Mouse (Mus musculus): ENCODE results near the gene Tunar.

GRCm38 (mm10) chr12:105374564-105374963 is 40.9 kb downstream of the Tunar start:
- no peak for TF ChIP-seq CTCF (conservative IDR thresholded peaks at IDR 0.05; ENCODE audit: low read length)
- no peak for TF ChIP-seq NANOG (IDR thresholded peaks at IDR 0.05; ENCODE audit: borderline replicate concordance, low read length)
- no peak for TF ChIP-seq POU5F1 (IDR thresholded peaks at IDR 0.05; ENCODE audit: borderline replicate concordance, low read length)
